Mouse (Mus musculus): ENCODE measurements at regions not wholly inside any gene's neighbourhood (a gene's known extent, or its start where the extent isn't known, plus 50 kb on each side); places are given as distances from the start of the nearest gene placed in this dataset.

- no peak overlapping the region for H3K4me2 ChIP-seq
- no peaks in the 10 kb centered on the region for H3K9me3 ChIP-seq
- no peaks in the 10 kb centered on the region for H3K27me3 ChIP-seq
- peaks cover 1% of the 10 kb centered on the region for H3K4me1 ChIP-seq (replicated peaks)
- no peaks in the 10 kb centered on the region for H3K36me3 ChIP-seq
- H3K27ac ChIP-seq: no peak overlapping the region
- no peak overlapping the region for H3K4me3 ChIP-seq (replicated peaks)
- no peak overlapping the region for H3K9ac ChIP-seq (replicated peaks)
- WGBS: 86% methylated on average over 8 of the region's 8 CpGs
- no peak for ATAC-seq (ENCODE audit: insufficient number of reproducible peaks, insufficient read depth, low FRiP score, low TSS enrichment, low read depth)
Measured at GRCm38 (mm10) chr13:35166831-35167541, 140.1 kb upstream of the Eci2 start.

- ATAC-seq (ENCODE audit: insufficient number of reproducible peaks, insufficient read depth, low FRiP score, low TSS enrichment, low read depth): no peak
- WGBS: 88% methylated on average over 11 of the region's 11 CpGs
- no peak overlapping the region for H3K4me3 ChIP-seq (replicated peaks)
- H3K27ac ChIP-seq: no peak overlapping the region
- H3K27me3 ChIP-seq: no peaks in the 10 kb centered on the region
- no peaks in the 10 kb centered on the region for H3K9me3 ChIP-seq
- no peak overlapping the region for H3K4me2 ChIP-seq
- H3K9ac ChIP-seq (replicated peaks): no peak overlapping the region
- peaks cover 14% of the 10 kb centered on the region; the same call in 1 of the 2 replicates for H3K4me1 ChIP-seq (replicated peaks)
- no peaks in the 10 kb centered on the region for H3K36me3 ChIP-seq
Measured at GRCm38 (mm10) chr13:35171562-35172254, 144.8 kb upstream of the Eci2 start.

- no peak for ATAC-seq (ENCODE audit: insufficient number of reproducible peaks, insufficient read depth, low FRiP score, low TSS enrichment, low read depth)
Measured at GRCm38 (mm10) chr13:35173522-35173921, 146.6 kb upstream of the Eci2 start.

GRCm38 (mm10) chr13:35175587-35175986 lies 148.7 kb upstream of the Eci2 start:
- 64% methylated on average over 1 of the region's 1 CpGs for WGBS
- Histone ChIP-seq H3K9me3 (no peaks in the 10 kb centered on the region), H3K4me1 (replicated peaks) (peaks cover 14% of the 10 kb centered on the region; the same call in 1 of the 2 replicates), H3K27me3 (no peaks in the 10 kb centered on the region), H3K27ac (no peak overlapping the region), H3K4me3 (replicated peaks) (no peak overlapping the region), H3K36me3 (no peaks in the 10 kb centered on the region), H3K4me2 (no peak overlapping the region), H3K9ac (replicated peaks) (no peak overlapping the region)
- no peak for ATAC-seq (ENCODE audit: insufficient number of reproducible peaks, insufficient read depth, low FRiP score, low TSS enrichment, low read depth)

More at GRCm38 (mm10) chr13:35173522-35173921, 146.6 kb upstream of the Eci2 start:
- H3K4me1 ChIP-seq (replicated peaks): peaks cover 14% of the 10 kb centered on the region; the same call in 1 of the 2 replicates
- H3K9ac ChIP-seq (replicated peaks): no peak overlapping the region
- no peaks in the 10 kb centered on the region for H3K36me3 ChIP-seq
- H3K4me2 ChIP-seq: no peak overlapping the region
- H3K27ac ChIP-seq: no peak overlapping the region
- no peak overlapping the region for H3K4me3 ChIP-seq (replicated peaks)
- no peaks in the 10 kb centered on the region for H3K9me3 ChIP-seq
- 27% methylated on average over 2 of the region's 2 CpGs for WGBS
- H3K27me3 ChIP-seq: no peaks in the 10 kb centered on the region

GRCm38 (mm10) chr13:35177305-35177704 lies 150.4 kb upstream of the Eci2 start:
- Histone ChIP-seq H3K4me1 (replicated peaks) (peaks cover 10% of the 10 kb centered on the region; the same call in 1 of the 2 replicates), H3K27ac (no peak overlapping the region), H3K4me2 (no peak overlapping the region), H3K9me3 (no peaks in the 10 kb centered on the region), H3K27me3 (no peaks in the 10 kb centered on the region), H3K4me3 (replicated peaks) (no peak overlapping the region), H3K9ac (replicated peaks) (no peak overlapping the region), H3K36me3 (no peaks in the 10 kb centered on the region)
- ATAC-seq (ENCODE audit: insufficient number of reproducible peaks, insufficient read depth, low FRiP score, low TSS enrichment, low read depth): no peak
- WGBS: 38% methylated on average over 2 of the region's 2 CpGs

GRCm38 (mm10) chr13:35189028-35189711 lies 162.3 kb upstream of the Eci2 start:
- Histone ChIP-seq H3K27me3 (no peaks in the 10 kb centered on the region), H3K4me2 (peak overlapping the region; percentile 22), H3K4me3 (replicated peaks) (no peak overlapping the region), H3K9ac (replicated peaks) (no peak overlapping the region), H3K9me3 (no peaks in the 10 kb centered on the region), H3K4me1 (replicated peaks) (peaks cover 7% of the 10 kb centered on the region), H3K27ac (peak overlapping the region; percentile 37; the same call in 1 of the 2 replicates), H3K36me3 (no peaks in the 10 kb centered on the region)
- no peak; the same call in 1 of the 2 replicates for ATAC-seq (ENCODE audit: insufficient number of reproducible peaks, insufficient read depth, low FRiP score, low TSS enrichment, low read depth)
- 9% methylated on average over 16 of the region's 16 CpGs for WGBS

- WGBS: 71% methylated on average over 1 of the region's 1 CpGs
- no peak overlapping the region for H3K4me2 ChIP-seq
- H3K4me1 ChIP-seq (replicated peaks): peaks cover 4% of the 10 kb centered on the region
- no peak overlapping the region for H3K9ac ChIP-seq (replicated peaks)
- no peak overlapping the region for H3K4me3 ChIP-seq (replicated peaks)
- H3K36me3 ChIP-seq: no peaks in the 10 kb centered on the region
- ATAC-seq (ENCODE audit: insufficient number of reproducible peaks, insufficient read depth, low FRiP score, low TSS enrichment, low read depth): no peak
- no peak overlapping the region for H3K27ac ChIP-seq
- H3K27me3 ChIP-seq: no peaks in the 10 kb centered on the region
- no peaks in the 10 kb centered on the region for H3K9me3 ChIP-seq
Measured at GRCm38 (mm10) chr13:35202069-35202468, 175.2 kb upstream of the Eci2 start.

- Histone ChIP-seq H3K36me3 (no peaks in the 10 kb centered on the region), H3K9me3 (no peaks in the 10 kb centered on the region), H3K27ac (no peak overlapping the region), H3K4me3 (replicated peaks) (no peak overlapping the region), H3K4me1 (replicated peaks) (no peaks in the 10 kb centered on the region), H3K4me2 (no peak overlapping the region), H3K9ac (replicated peaks) (no peak overlapping the region), H3K27me3 (no peaks in the 10 kb centered on the region)
- no peak for ATAC-seq (ENCODE audit: insufficient number of reproducible peaks, insufficient read depth, low FRiP score, low TSS enrichment, low read depth)
- WGBS: 77% methylated on average over 3 of the region's 3 CpGs
Measured at GRCm38 (mm10) chr13:35208319-35208718, 181.4 kb upstream of the Eci2 start.

GRCm38 (mm10) chr13:35209551-35209950 lies 182.7 kb upstream of the Eci2 start:
- H3K9me3 ChIP-seq: no peaks in the 10 kb centered on the region
- H3K27ac ChIP-seq: no peak overlapping the region
- ATAC-seq (ENCODE audit: insufficient number of reproducible peaks, insufficient read depth, low FRiP score, low TSS enrichment, low read depth): no peak
- no peak overlapping the region for H3K4me3 ChIP-seq (replicated peaks)
- no peak overlapping the region for H3K9ac ChIP-seq (replicated peaks)
- no peaks in the 10 kb centered on the region for H3K36me3 ChIP-seq
- no peak overlapping the region for H3K4me2 ChIP-seq
- no peaks in the 10 kb centered on the region for H3K4me1 ChIP-seq (replicated peaks)
- 73% methylated on average over 4 of the region's 4 CpGs for WGBS
- H3K27me3 ChIP-seq: no peaks in the 10 kb centered on the region

GRCm38 (mm10) chr13:35211834-35212233 lies 184.9 kb upstream of the Eci2 start:
- no peaks in the 10 kb centered on the region for H3K4me1 ChIP-seq (replicated peaks)
- no peak overlapping the region for H3K4me3 ChIP-seq (replicated peaks)
- WGBS: 93% methylated on average over 9 of the region's 9 CpGs
- H3K36me3 ChIP-seq: no peaks in the 10 kb centered on the region
- H3K9ac ChIP-seq (replicated peaks): no peak overlapping the region
- H3K9me3 ChIP-seq: no peaks in the 10 kb centered on the region
- no peak overlapping the region for H3K27ac ChIP-seq
- no peaks in the 10 kb centered on the region for H3K27me3 ChIP-seq
- no peak overlapping the region for H3K4me2 ChIP-seq
- ATAC-seq (ENCODE audit: insufficient number of reproducible peaks, insufficient read depth, low FRiP score, low TSS enrichment, low read depth): no peak

GRCm38 (mm10) chr13:35212276-35212675 lies 185.4 kb upstream of the Eci2 start:
- H3K4me1 ChIP-seq (replicated peaks): no peaks in the 10 kb centered on the region
- no peak overlapping the region for H3K4me3 ChIP-seq (replicated peaks)
- H3K9ac ChIP-seq (replicated peaks): no peak overlapping the region
- no peaks in the 10 kb centered on the region for H3K9me3 ChIP-seq
- no peaks in the 10 kb centered on the region for H3K36me3 ChIP-seq
- ATAC-seq (ENCODE audit: insufficient number of reproducible peaks, insufficient read depth, low FRiP score, low TSS enrichment, low read depth): no peak
- no peak overlapping the region for H3K4me2 ChIP-seq
- H3K27me3 ChIP-seq: no peaks in the 10 kb centered on the region
- 88% methylated on average over 4 of the region's 4 CpGs for WGBS
- no peak overlapping the region for H3K27ac ChIP-seq

Data from limb, embryonic 12.5 days (tissue).